Mouse (Mus musculus) CH12.LX (cell line): ENCODE results near the gene Cd8a.

Experiments
- CHD1 ChIP-seq: IDR thresholded peaks from 2 replicates; pipeline ENCODE4 v1.6.1; 2012; ENCODE audit warnings: low read depth, low read length, improper control_type of control experiment, inconsistent platforms
- CHD2 ChIP-seq: IDR thresholded peaks from 2 replicates; pipeline ENCODE4 v1.6.1; 2011; ENCODE audit warnings: low read length, improper control_type of control experiment
- CTCF ChIP-seq, 2 experiments: IDR thresholded peaks in 1 of 2; conservative IDR thresholded peaks in 1 of 2; 2 replicates each; pipeline ENCODE4 v1.5.1; 2011 to 2012; ENCODE audit warnings: low read depth in 2 of 2, low read length in 2 of 2, improper control_type of control experiment in 1 of 2, inconsistent platforms in 1 of 2, mild to moderate bottlenecking in 1 of 2, moderate library complexity in 1 of 2
- PAX5 ChIP-seq: IDR thresholded peaks from 2 replicates; pipeline ENCODE4 v1.6.1; 2012; ENCODE audit warnings: low read length, inconsistent platforms, mixed read lengths
- USF2 ChIP-seq: conservative IDR thresholded peaks from 2 replicates; pipeline ENCODE4 v1.6.1; 2011; ENCODE audit warnings: low read depth, low read length, improper control_type of control experiment
- ZC3H11A ChIP-seq: IDR thresholded peaks from 2 replicates; pipeline ENCODE4 v1.6.1; 2012; ENCODE audit warnings: low read depth, mild to moderate bottlenecking, inconsistent platforms, low read length, improper control_type of control experiment

- TF ChIP-seq CTCF (conservative IDR thresholded peaks at IDR 0.05 in 1 of 2, IDR thresholded peaks at IDR 0.05 in 1 of 2; ENCODE audit: low read depth in 2 of 2, low read length in 2 of 2) (no peak), CHD2 (no peak), CHD1 (no peak), PAX5 (no peak), ZC3H11A (no peak), USF2 (no peak)
Observed at GRCm38 (mm10) chr6:71353722-71354121, 19.5 kb upstream of the Cd8a start.
